Mouse (Mus musculus) induced T-regulatory cell, adult 2 months (primary cell): ENCODE results near the gene Zer1.
"Not testable (repeated sequence)": the region's sequence is repeated elsewhere in the genome, so short reads cannot be mapped to it uniquely, and the experiment has no call there.

Source experiments
- DNase-seq: peaks from one replicate; pipeline ENCODE4 v3.0.0-alpha.2; 2012; ENCODE audit warnings: low read depth

The Zer1 gene

DNA sequence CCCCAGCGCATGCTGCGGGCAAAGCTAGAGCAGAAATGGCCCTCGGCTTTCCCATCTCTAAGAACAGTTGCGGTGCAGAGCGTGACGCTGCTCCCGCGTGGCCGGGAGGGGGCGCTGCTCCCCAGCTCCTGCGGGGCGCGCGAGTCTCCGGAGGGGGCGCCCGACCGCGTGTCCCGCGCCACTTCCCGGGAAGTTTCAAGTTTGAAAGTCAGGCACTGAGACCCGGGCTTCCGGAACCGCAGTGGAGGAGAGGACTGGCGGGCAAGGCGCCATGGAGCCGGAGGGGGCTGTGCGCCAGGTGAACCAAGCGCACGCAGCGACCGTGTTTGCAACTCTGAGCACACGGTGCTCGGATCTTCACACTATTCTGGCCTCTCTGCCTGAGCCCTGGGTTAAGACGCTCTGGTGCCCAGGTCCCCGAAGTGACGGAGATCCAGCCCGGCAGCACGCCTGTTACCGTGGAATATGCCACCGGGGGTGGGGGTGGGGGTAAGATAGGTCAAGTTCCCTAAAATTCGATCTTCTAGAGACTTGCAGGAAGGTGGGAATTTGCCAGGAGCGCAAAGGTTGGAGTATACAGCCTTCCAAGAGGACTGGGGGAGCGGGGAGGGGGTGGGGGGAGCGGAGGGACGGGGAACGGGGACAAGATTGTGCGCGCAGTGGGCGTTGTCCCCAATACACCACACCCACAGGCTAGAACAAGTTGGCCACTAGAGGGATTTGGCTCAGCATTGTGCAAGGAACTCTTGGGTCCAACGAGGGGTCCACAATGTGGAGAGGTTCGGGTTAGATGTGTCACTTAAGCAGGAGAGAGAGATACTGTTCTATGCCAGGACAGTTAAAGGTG, 46.7 kb downstream of the Zer1 start, which contains the start of gene Pkn3:
Pkn3 (plus strand) TSS at position 183 of the 847 bp plus-strand sequence.
- peak; percentile 89 for DNase-seq

DNA sequence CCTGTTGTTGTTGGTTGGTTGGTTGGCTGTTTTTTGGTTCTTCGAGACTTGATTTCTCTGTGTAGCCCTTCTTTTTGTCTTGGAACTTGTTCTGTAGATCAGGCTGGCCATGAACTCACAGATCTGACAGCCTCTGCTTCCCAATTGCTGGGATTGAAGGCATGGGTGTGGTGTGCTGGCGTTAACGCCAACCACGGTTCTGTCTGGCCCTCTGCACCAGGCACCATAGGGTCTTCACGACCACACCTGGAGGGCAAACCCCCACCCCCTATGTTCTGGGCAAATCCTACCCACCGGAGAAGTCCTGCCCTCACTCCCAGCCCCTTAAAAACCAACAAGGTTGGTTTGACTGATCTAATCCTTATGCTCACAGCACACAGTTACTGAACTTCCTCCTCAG, 47.4 kb downstream of the Zer1 start:
- DNase-seq, result no peak

DNA sequence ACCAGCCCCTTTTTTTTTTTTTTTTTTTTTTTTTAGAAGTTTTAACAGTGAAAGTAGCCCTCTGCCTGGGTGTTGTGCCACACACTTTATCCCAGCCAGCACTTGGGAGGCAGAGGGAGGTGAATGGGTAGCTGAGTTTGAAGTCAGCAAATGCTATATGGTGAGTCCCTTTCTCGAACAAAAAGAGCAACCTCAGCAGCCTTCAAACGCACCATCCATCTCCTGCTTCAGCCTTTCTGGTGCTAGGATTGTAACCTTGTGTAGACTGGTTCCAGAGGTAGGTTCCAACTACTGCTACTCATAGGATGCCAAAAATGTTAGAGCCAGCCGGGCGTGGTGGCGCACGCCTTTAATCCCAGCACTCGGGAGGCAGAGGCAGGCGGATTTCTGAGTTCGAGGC, 47.9 kb downstream of the Zer1 start:
- DNase-seq, result peak; percentile 29

DNA sequence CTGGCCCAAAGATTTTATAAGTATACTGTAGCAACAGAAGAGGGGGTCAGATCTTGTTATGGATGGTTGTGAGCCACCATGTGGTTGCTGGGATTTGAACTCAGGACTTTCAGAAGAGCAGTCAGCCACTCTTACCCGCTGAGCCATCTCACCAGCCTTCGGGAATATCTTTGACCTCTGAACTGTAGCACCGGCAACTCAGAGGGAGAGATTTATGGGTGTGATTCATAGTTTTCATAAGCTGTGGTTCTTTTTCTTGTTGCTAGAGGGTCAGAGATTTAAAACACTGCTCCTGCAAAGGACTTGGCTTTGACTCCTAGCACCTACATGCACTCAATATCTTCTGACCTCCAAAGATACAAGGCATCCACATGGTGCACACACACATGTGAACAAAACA, 48.8 kb downstream of the Zer1 start:
- DNase-seq, result no peak

DNA sequence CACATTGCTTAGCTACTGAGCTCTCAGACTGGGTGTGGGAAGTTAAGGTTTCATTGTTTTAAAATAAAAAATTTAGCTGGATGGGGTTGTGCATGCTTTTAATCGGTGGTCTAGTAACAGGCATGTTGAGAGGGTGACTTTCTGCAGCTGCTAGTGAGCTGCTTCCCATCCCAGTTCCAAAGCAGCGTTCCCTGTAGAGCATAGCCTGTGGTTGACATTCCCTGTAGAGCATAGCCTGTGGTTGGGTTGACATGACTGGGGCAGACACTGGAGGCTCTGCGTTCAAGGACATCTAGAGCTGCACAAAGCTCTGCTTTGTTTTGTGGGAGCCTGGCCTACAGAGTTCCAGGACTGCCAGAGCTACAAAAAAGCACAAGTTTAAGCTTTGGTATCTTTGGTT, 51.1 kb downstream of the Zer1 start:
- no peak for DNase-seq

DNA sequence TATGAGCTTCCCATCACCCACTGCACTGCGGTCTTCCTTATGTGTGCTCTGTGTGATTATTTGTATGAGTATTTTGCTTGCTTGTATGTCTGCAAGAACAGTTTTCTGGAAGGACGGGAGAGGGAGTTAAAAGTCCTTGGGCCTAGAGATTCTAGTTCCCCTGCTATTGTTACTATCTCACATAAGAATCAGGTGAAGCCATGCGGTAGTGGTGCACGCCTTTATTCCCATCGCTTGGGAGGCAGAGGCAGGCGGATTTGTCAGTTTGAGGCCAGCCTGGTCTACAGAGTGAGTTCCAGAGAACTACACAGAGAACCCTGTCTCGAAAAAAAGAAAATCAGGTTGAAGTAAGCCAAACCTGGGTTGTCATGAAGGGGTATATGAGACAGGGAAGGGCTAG, 51.5 kb downstream of the Zer1 start:
- no peak for DNase-seq

DNA sequence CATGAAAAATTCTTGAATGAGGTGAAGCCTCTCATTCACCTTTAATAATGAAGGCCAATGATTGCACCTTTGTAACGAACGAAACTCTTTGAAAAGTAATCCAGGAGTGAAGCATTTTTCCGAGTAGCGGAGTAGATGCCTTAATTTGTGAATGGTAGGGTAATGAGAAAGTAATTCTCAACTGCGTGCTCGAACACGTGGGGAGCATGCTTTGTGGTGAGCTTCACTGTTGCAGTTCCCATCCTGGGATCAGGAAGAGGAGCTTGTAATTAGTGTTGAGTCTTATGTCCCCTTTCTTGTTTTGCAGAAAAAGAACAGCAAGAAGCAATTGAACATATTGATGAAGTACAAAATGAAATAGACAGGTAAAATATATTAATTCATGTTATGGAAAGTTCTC, 56.4 kb downstream of the Zer1 start:
- no peak for DNase-seq

DNA sequence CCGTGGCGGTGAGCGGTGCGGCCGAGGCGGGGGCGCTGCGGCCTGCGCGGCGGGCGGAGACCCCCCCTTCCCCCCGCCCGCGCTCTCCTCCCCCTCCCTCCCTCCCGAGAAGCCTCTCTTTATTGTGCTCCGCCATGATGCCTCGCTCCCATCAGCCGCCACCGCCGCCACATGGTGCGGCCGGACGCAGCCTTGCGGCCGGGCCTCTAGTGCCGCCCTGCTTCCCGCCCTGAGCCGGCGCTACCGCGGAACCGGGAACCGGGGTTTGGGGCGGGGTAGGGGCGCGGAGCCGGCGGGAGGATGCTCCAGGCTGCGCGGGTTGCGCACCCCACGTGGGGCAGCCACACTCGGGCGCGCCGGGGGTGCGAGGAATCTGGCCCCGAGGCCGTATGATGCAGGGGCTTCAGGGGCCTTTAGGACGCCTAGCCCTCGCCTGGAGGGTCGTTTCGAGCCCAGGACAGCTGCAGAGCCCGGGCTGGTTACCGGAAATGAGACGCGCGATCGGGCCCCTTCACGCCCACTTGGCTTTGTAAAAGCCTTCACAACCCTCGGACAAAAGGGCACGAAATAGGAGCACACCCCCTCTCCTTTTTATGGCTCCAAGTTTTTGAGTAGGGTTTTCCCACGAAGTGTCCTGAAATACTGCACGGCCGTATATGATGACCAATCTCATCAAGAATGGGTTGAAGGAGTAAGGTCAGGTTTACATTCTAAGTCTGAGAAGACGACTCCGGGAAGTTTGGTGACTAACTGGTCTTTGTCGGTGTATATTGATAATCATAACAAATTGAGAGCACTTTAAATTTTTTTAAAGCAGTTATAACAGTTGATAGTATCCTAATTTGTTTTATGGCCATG, 57.1 kb downstream of the Zer1 start:
- peak; percentile 77 for DNase-seq

DNA sequence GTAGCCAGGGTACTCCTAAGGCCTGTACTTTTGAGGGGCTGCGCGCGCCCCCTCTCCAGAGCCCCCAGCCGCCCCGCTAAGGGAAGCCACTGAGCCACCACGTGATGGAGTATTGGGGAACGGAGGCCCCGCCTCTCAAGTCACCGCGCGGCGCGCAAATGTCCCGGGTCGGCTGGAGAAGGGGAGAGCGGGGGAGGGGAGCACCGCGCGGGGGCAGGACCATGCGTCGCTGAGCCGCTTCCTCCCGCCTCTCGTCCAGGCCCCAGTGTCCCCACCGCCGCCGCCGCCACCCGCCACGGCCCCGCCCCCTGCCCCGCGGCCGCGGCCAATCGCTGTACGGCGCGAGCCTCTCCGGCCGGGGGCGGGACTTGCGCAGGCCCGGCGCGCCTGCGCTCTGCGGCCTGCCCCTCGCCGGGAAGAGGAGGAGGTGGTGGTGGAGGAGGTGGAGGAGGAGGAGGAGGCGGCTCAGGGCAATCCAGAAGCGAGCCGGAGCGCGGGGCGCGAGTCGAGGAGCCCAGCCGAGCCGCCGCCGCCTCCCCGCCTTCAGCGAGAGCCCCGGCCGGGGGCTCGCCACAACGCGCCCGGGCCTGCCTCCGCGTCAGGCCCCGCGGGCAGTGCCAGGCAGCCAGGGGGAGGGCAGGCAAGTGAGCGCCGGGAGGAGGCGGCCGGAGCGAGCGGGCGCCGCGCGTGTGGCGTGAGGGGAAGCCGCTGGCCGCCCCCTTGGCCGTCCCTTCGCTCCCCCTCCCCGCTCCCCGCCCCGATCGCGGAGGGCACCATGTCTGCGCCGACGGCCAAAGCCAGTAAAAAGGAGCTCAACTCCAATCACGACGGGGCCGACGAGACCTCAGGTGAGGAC, 58.1 kb downstream of the Zer1 start:
- peak; percentile 94 for DNase-seq

DNA sequence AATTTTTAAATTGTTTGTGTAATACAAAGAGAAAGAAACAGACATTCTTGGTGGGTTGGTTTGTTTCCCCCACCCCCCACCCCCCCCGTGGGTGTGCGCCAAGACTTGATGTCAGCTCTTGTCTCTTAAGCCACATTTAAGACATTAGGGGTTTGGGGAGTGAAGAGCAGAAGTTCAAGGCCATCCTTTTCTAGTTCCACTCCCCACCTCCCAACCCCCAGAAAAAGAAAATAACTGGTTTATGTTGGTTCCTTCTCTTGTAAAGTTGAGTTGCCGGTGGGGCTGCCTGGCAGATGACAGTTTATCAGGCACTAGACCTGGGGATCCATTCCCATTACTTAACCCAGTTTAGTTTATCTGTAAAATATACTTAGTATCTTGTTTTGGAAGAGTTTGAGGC, 60.1 kb downstream of the Zer1 start:
- DNase-seq, result peak; percentile 38

DNA sequence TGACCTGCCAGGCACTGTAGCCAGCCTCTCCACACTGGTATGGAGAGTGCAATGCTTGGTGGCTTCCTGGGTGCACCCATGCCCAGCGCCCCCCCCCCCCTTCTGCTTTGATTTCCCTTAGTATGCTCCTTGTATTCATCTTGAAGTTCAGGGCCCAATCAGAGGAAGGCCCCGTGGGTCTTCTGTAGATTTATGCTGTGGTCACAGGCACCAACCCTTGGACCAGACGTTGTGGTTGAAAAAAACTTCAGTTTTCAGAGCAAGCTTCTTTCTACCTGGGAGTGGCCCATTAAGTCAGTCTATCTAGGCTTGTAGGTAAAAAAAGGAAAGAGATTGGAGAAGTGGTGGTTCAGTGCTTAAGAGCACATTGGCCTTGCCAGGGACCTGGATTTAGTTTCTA, 60.6 kb downstream of the Zer1 start:
- peak; percentile 60 for DNase-seq

DNA sequence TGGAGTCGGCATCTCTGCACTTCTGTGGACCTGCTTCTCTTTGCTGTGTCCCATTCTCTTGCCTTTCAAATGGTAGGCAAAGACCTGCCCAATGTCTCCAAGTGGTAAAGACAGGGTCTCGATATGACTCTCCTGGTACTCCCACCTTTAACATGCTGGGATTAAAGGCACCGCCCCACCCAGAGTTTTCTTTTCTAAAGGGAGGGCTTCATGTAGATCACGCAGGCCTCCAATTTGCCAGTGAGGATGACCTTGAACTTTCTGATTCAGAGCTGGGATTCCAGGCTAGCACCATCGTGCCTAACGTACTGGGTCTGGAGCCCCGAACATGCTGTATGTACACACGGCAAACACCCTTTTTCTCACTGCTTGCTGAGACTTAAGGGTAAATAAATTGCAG, 61.1 kb downstream of the Zer1 start:
- peak; percentile 45 for DNase-seq

DNA sequence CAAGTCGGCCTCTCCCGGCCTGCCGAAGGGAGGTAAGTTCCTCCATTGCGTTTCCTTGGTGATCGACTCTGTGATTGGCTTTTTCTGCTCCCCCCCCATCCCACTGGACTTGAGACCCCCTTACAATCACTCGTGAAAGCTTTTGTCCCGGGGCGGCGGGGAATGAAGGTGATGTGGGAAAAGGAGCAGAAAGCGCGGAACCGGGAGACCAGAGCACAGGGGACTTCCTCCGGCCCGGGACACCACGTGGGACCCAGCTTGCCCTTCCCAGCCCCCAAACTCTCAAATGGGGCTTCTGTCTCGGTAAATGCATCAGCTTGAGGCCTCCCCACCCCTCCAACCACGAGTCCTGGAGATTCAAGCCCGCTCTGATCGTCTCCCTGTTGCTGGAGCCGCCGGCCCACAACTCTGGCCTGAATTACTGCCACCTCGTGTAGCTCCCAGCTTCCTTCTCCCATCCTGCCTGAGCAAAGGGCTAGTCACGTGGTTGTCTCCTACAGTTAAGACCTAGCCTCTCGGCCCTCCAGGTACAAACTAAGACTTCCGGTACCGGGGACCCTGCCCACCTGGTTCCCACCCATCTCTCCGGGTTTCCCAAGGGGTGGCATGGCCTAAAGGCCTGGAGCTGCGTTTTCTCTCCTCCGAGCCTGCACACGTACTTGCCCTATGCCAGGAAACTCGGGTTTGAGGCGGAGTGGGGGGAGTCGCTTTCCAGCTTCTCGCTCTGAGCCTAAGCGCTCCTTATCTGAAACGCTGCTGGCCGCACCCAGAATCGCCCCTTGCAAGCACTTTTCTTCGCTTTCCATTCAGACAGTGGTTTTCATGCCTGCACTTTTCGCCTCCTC, 61.9 kb downstream of the Zer1 start:
- DNase-seq, result peak; percentile 74

DNA sequence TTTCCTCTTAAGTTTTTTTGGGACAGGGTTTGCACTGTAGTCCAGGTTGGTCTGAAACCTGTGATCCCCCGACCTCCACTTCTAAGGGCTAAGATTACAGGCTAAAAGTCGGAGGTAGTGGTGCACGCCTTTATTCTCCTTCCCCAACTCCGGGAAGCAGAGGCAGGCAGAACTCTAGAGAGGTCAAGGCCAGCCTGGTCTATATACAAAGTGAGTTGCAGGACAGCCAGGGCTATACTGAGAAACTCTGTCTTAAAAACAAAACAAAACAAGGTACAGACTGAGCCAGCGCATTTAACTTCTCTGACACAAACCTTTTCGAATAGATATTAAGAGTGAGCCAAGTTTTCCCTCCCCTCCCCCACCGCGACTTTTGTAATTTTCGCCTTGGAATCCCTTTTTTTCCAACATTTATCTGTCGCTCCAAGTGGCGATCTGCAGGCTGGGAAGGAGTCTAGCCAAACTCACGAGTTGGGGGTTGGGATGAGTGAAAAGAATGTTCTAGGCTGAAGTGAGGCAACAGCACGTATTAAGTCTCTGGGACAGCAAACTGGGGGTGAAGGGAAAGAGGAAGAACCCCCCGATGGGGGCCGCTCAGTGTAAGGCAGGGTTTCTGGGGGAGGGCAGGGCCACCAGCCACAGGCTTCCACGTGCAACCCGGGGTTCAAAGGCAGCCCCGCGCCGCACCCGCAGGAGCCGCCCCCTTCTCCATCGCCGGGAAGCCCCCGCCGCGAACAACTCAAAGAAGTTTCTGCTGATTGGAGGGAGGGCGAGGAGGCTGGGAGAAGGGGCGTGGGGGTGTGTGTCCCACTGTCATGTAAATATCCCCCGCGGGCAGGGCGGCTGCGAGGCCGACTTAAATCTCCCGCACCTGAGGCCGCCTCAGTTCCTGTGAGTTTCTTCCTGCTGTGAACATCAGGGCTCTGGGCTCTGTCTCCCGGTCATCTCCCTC, 62.9 kb downstream of the Zer1 start:
- DNase-seq, result peak; percentile 83

DNA sequence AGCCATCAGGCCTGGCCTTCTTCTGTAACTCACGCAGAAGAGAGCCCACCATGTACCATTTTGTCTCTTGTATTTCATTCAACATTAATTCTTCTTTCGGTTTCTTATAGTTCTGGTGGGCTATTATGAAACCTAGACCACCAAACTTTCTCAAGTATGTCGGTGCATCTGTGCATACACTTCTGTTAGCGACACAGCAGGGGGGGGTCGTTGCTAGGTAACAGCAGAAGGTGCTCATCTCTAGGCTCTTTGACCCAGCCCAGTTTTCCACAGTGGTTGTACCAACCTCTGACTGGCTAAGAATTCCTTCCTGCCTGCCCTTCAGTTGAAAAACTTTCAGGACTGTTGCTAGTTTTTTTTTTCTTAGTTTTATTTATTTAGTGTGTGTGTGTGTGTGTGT, 66.0 kb downstream of the Zer1 start:
- DNase-seq, result no peak

DNA sequence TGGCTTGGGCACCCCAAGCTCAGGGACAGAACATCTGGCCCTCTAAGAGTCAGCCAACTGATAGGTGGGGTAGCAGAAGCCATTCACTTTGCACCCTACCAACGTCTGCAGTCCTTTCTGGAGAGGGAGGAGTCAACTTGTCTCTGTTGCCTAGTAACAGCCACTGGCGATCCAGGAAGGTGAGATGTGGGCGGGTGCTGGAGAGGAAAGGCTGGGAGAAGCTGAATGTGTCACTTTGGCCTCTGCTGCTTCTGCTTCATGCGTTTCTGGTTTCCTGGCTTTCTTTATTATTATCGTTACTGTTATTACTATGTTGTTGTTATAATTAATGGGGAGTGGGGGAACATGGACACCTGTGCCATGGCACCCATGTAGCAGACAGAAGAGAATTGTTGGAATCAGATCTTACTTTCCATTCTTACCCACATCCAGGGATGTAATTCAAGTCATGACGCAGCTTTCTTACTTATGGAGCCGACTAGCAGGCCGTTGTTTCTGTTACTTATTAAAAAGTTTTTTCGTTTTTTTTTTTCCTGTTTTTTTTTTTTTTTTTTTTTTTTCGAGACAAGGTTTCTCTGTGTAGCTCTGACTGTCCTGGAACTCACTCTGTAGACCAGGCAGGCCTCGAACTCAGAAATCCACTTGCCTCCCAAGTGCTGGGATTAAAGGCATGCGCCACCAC, 67.0 kb downstream of the Zer1 start, which contains the start of gene Set:
Set (plus strand) TSS at position 156 of the 682 bp plus-strand sequence.
- DNase-seq, result peak; percentile 44

DNA sequence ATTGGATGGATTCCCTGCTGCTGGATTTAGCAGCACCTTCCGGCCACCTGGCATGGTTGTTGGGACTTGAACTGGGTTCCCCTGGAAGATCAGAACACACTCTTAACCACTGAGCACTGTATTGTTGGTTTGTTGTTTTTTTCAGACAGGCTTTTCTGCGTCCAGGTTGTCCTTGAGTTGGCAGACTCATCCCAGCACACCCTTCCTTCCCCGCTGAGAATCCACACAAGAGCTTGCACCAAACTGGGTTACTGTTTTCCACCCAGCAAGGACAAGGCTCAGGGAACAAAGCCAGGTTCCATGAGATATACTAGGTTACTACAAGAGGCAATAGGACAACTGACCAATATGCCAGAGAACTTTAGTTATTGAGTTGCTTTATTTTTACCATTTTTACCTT, 67.6 kb downstream of the Zer1 start:
- no peak for DNase-seq

DNA sequence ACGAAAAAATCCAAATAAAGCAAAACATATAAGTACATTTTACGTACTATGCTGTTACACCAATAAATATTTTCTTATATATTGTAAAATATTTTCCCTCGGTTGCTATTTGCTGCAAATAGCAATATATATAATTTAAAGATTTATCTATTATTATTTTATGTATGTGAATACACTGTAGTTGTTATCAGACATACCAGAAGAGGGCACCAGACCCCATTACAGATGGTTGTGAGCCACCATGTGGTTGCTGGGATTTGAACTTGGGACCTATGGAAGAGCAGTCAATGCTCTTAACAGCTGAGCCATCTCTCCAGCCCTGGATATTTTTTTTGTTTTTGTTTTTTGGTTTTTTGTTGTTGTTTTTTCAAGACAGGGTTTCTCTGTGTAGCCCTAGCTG, 69.1 kb downstream of the Zer1 start:
- not testable (repeated sequence) for DNase-seq

DNA sequence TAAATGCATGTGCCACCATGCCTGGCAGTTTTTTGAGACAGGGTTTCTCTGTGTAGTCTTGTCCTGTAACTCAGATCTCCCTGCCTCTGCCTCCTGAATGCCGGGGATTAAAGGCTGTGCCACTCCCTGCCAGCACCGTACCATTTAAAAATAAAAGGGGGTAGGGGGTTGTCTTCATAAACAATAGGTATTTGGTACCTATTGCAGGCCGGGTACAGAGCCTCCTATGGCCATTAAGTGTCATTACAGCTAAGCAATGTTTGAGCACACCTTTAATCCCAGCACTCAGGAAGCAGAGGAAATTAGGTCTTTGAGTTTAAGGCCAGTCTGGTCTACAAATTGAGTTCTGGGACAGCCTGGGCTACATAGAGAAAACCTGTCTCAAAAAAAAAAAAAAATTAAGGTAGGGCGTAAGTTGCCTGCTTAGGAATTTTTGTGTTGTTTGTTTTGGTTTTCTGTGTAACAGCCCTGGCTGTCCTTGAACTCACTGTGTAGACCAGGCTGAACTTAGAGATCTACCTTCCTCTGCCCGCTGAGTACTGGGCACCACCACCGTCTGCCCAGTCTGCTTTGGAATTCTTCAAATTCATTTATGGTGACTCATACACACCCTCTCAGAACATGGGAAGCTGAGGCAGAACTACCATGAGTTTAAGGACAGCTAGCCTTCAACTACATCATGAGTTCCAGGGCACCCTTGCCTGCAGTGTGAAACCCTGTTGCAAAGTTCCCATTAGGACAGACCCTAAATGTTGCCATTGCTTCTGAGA, 72.2 kb downstream of the Zer1 start:
- peak; percentile 66 for DNase-seq
